Mouse (Mus musculus): ENCODE results near the gene Kif13a. TPM values are rescaled to one million over a fixed set of nuclear protein-coding genes. Genes with fewer than 3 reads are reported as not detected.

Kif13a gene
- polyA plus RNA-seq, 1 experiment: 38.9 TPM

- no peak for DNase-seq (ENCODE audit: low read depth)
Measured at GRCm38 (mm10) chr13:46883976-46884375, 45.7 kb downstream of the Kif13a start.

DNA sequence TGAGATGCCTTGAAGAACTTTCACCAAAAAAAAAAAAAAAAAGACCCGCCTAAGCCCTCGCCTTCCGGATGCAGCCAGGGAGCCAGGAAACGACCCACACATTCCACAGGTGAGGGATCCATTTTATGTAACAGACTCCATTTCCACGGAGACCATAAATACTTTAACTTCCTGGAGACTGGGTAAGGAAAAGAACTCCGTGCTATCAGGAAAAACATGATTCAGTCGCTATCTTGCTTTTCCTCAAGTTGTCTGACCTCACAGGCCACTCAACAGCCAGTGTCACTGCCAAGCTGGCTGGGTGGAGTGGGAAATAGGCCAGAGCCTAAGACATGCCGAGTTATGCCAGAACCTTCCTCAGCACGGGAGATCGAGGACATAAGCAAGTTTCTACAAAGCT, 46.3 kb downstream of the Kif13a start:
- peak; percentile 10 for DNase-seq (ENCODE audit: low read depth)

- DNase-seq (ENCODE audit: low read depth): no peak
Measured at GRCm38 (mm10) chr13:46880736-46881135, 48.9 kb downstream of the Kif13a start.

GRCm38 (mm10) chr13:46880243-46880642, 49.4 kb downstream of the Kif13a start:
- no peak for DNase-seq (ENCODE audit: low read depth)

DNA sequence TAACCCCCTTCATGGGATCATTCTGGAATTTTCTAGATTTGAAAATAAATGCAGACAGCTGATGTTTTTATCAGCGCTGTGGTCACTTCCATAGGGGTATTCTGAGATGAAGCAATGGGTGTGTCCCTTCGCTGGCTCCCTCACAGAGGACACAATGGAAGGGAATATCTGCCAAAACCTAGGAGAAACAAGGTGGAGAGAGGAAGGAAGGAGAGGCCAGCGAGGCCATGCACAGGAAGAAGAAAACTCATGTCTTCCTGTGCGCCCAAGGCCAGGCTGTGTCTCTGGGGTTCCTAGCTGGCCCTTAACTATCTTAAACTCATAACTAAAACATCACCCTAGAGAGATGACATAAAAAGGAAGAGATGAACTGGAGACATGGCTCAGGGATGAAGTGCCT, 52.6 kb downstream of the Kif13a start:
- no peak for DNase-seq (ENCODE audit: low read depth)

DNA sequence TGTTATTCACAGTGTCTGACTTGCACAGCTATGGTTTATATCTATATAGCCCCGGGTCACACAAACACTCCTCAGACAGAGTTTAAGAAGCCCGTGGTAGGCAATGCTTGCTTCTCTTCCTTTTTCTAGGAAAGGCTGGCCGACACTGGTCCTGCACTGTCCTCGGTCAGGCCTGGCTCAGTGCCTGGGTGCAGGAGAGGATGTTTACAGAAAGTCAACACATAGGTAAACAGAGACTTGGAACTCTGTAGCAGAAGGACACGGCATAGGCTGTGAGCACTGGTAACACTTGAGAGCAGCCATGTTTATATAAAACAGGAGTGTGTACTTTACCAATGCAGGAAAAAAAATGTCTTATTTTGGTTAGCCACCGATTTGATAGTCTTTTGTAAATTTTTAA, 54.3 kb downstream of the Kif13a start:
- DNase-seq (ENCODE audit: low read depth): no peak

DNA sequence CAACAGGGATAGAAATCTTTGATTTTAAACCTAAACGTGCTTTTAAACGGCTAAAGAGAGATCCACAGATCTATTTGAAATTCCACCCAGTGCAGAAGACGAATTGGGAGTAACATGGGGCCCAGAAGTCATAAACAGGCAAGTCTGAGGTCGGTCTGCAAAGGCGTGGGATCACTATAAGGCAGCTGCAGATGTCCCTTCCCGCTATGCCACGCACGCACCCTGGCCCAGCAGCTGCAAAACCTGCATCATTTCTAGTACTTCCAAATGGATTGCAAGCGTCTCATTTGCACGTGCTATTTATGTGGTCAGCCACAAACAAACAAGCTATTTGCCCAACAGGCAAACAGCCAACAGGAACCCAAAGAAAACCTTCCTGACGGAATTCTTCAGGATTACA, 56.9 kb downstream of the Kif13a start:
- no peak for DNase-seq (ENCODE audit: low read depth)

GRCm38 (mm10) chr13:46872194-46872593, 57.5 kb downstream of the Kif13a start:
- no peak for DNase-seq (ENCODE audit: low read depth)

DNA sequence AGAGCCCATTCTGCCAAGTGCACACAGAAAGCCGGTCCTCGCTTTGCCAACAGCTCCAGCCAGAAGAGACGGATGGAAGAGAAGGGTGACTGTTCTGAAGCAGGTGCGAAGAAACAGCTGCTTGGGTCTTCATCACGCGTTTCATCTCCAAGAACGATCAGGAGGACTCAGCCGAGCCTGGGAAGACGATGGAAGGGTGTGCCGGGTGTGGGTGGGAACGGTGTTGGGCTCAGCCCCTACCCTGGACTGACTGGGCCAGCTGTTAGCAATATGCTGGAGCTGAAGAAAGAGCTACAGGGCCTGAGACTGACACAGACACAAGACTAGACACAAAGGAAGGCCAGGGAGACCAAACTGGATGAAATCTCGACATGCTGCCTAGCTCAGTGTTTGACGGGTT, 60.2 kb downstream of the Kif13a start:
- no peak for DNase-seq (ENCODE audit: low read depth)

GRCm38 (mm10) chr13:46863169-46863748, 66.4 kb downstream of the Kif13a start:
- no peak for DNase-seq (ENCODE audit: low read depth)

GRCm38 (mm10) chr13:46859876-46860275, 69.8 kb downstream of the Kif13a start:
- no peak for DNase-seq (ENCODE audit: low read depth)

DNA sequence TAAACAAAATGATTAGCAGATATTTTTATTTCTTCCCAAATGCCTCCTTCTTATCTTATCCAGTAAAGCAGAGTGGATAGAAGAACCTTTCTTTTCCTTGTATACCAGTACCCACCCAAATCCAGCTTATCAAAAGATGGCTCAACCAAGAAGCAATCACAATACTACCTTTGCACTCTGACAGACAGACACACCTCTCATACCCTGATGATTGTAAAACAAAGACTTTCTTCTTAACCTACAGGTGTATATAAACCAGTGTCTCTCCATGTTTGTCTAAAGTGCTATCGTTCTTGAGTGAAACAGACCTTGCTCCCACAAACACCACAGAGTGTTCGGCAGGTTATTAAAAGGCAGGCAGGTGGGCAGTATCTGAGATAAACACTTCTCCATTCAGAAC, 70.5 kb downstream of the Kif13a start:
- no peak for DNase-seq (ENCODE audit: low read depth)

- no peak for DNase-seq (ENCODE audit: low read depth)
Measured at GRCm38 (mm10) chr13:46858835-46859152, 70.9 kb downstream of the Kif13a start.

- DNase-seq (ENCODE audit: low read depth): no peak
Measured at GRCm38 (mm10) chr13:46858143-46858834, 71.4 kb downstream of the Kif13a start.

GRCm38 (mm10) chr13:46854456-46854855, 75.2 kb downstream of the Kif13a start:
- DNase-seq (ENCODE audit: low read depth): no peak

GRCm38 (mm10) chr13:46852470-46852869, 77.2 kb downstream of the Kif13a start:
- no peak for DNase-seq (ENCODE audit: low read depth)

- no peak for DNase-seq (ENCODE audit: low read depth)
Measured at GRCm38 (mm10) chr13:46845456-46845855, 84.2 kb downstream of the Kif13a start.

- no peak for DNase-seq (ENCODE audit: low read depth)
Measured at GRCm38 (mm10) chr13:46844561-46845235, 85.0 kb downstream of the Kif13a start.

DNA sequence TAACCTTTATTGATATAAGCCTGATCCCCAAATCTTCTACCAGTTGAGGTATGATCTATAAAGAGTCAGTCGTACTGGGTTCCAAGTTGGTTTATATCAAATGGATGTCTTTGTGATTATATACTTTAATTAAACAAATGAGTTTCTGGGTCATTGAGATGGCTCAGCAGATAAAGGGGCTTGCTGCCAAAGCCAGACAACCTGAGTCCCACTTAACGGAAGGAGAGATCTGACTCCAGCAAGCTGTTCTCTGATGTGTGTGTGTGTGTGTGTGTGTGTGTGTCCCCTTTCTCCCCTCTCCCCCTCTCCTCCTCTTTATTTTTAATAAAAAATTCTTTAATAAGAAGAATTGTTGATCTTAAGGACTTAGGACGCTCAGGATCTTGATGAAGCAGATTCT, 86.0 kb downstream of the Kif13a start:
- no peak for DNase-seq (ENCODE audit: low read depth)

DNA sequence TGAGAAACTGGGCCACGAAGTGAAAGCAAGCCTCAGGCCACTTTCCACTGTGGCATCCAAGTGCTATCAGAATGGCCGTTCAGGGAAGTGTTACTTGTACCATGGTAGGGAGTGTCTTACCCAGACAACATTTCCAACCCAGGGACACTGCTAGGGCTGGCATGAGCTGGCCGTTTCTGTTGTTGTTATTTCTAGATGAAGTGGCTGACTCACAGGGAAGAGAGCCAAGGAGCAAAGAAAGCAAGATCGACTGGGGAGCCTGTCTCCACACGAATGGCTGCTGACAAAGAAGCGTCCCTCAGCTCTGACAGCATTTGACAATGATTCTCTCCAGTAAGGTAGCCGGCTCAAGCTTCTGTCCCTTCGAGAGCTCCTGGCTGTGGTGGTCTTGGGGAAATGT, 87.5 kb downstream of the Kif13a start:
- DNase-seq (ENCODE audit: low read depth): peak; percentile 63

DNA sequence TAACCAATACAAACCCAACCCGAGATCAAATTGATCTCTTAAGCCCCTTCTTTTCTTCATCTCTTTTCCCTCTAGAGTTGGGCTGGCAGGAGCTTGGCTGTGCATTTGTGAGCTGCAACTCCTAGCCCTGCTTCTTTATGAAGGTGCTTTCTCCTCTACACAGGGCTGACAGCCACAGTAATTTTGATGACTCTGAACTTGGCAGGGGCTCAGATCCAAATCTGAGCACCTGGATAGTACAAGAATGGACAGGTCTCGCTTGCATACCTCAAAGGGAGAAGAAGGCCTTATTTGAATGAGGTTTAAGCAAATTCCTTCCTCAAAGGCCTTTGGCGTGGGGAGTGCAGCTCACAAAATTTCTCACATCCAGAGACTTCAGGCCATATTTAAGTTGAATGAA, 88.0 kb downstream of the Kif13a start:
- peak; percentile 59 for DNase-seq (ENCODE audit: low read depth)

GRCm38 (mm10) chr13:46840676-46841075, 89.0 kb downstream of the Kif13a start:
- DNase-seq (ENCODE audit: low read depth): no peak

GRCm38 (mm10) chr13:46839236-46839635, 90.4 kb downstream of the Kif13a start:
- DNase-seq (ENCODE audit: low read depth): no peak

All from gonadal fat pad, adult 2 months (tissue).